ENCODE assay signal across 8 mouse cellular contexts in the genomic region with DNA sequence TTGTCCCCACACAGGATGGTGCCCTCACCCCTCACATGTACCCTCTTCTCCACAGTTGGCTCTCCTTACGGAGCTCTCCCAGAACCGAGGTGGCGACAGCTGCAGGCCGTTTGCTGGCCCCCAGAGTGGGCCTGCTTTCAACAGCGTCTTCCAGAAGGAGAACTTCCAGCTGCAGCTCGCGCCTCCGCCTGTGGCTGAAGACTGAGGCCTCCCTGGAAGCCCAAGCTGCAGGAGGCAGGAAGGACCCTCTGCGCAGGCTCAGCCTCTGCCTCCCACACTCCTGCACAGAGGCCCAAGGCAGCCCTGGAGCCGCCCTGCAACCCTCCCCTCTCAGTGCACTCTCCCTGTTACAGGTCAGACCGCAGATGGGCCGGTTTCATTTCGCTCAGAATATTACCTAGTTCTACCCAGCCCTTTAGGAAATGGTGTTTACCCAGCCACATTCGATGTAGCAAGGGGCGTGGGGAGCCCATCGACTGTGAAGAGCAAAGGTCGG. TPM values are rescaled to one million over a fixed set of nuclear protein-coding genes. Genes with fewer than 3 reads are reported as not detected.
DNase-seq lines count a peak whose midpoint lies in the region; ATAC-seq lines count a peak whose summit lies in the region.

No protein-coding gene starts in this region.

- ATAC-seq in embryonic facial prominence, embryonic 14.5 days (ENCODE audit: low read depth) = peak; percentile 75
- 0 out of 2 replicates have a peak, but pooled peaks have one; percentile 19 for ATAC-seq in heart, embryonic 14.5 days (ENCODE audit: insufficient number of reproducible peaks, insufficient read depth, low FRiP score, low read depth)
- peak; percentile 95 for ATAC-seq in kidney, embryonic 16.5 days (ENCODE audit: low FRiP score, low TSS enrichment)
- ATAC-seq in lung, embryonic 15.5 days (ENCODE audit: borderline replicate concordance, extremely low read depth, low FRiP score, low TSS enrichment) = peak; percentile 76; the same call in 1 of the 2 replicates
- ATAC-seq in monocyte, adult 5-6 weeks (replicated peaks; ENCODE audit: insufficient number of reproducible peaks, low FRiP score, low TSS enrichment, poor library complexity, severe bottlenecking) = no peak

- H3K4me3 ChIP-seq in embryonic facial prominence, embryonic 14.5 days (ENCODE audit: low read depth, low read length) = no peak overlapping the region
- H3K4me3 ChIP-seq in heart, embryonic 14.5 days (ENCODE audit: control insufficient read depth in 1 of 2, insufficient read depth in 1 of 2, low read depth in 1 of 2, low read length in 2 of 2) = no peak overlapping the region
- peak overlapping the region; percentile 16 for H3K4me3 ChIP-seq in kidney, embryonic 16.5 days (ENCODE audit: low read length)
- H3K4me3 ChIP-seq in lung, embryonic 15.5 days = no peak overlapping the region

- H3K27ac ChIP-seq in embryonic facial prominence, embryonic 14.5 days (replicated peaks; ENCODE audit: low read depth, low read length) = peak overlapping the region; percentile 65
- H3K27ac ChIP-seq in heart, embryonic 14.5 days (replicated peaks in 1 of 2; ENCODE audit: control insufficient read depth in 1 of 2, insufficient read depth in 1 of 2, low read depth in 2 of 2, low read length in 2 of 2) = peak overlapping the region in 1 of 2 experiments; percentile 49; a peak in 2 of 4 replicates
- peak overlapping the region; percentile 94 for H3K27ac ChIP-seq in kidney, embryonic 16.5 days (ENCODE audit: low read length)
- peak overlapping the region; percentile 81 for H3K27ac ChIP-seq in lung, embryonic 15.5 days

- peak; percentile 53 to 66 for DNase-seq in cerebellum, postnatal 10 days
- DNase-seq in cerebellum, postnatal 36 days = no peak
- DNase-seq in embryonic facial prominence, embryonic 14.5 days (ENCODE audit: low spot score) = peak; percentile 74
- peak; percentile 59 for DNase-seq in skeletal muscle tissue, adult 2 months (ENCODE audit: low read depth, low spot score)

- peaks cover 10% of the 10 kb centered on the region for H3K4me1 ChIP-seq in embryonic facial prominence, embryonic 14.5 days (ENCODE audit: control insufficient read depth, insufficient read depth, low read length)
- peaks cover 30 to 52% of the 10 kb centered on the region in 2 experiments for H3K4me1 ChIP-seq in heart, embryonic 14.5 days (ENCODE audit: control insufficient read depth in 2 of 2, insufficient read depth in 2 of 2, low read length in 2 of 2)
- H3K4me1 ChIP-seq in kidney, embryonic 16.5 days (ENCODE audit: insufficient read depth, low read length) = peaks cover 21% of the 10 kb centered on the region
- H3K4me1 ChIP-seq in lung, embryonic 15.5 days = peaks cover 34% of the 10 kb centered on the region

- no peaks in the 10 kb centered on the region for H3K9me3 ChIP-seq in embryonic facial prominence, embryonic 14.5 days (ENCODE audit: control insufficient read depth, low read length)
- H3K9me3 ChIP-seq in heart, embryonic 14.5 days (ENCODE audit: control insufficient read depth, low read length) = no peaks in the 10 kb centered on the region
- H3K9me3 ChIP-seq in kidney, embryonic 16.5 days (ENCODE audit: low read length) = no peaks in the 10 kb centered on the region
- H3K9me3 ChIP-seq in lung, embryonic 15.5 days = no peaks in the 10 kb centered on the region

- H3K4me2 ChIP-seq in embryonic facial prominence, embryonic 14.5 days (ENCODE audit: low read depth, low read length) = peak overlapping the region; percentile 16; the same call in 1 of the 2 replicates
- H3K4me2 ChIP-seq in heart, embryonic 14.5 days (ENCODE audit: low read length) = peak overlapping the region; percentile 37
- H3K4me2 ChIP-seq in kidney, embryonic 16.5 days (replicated peaks; ENCODE audit: low read depth, low read length) = peak overlapping the region; percentile 41
- peak overlapping the region; percentile 21; the same call in 1 of the 2 replicates for H3K4me2 ChIP-seq in lung, embryonic 15.5 days

- H3K9ac ChIP-seq in embryonic facial prominence, embryonic 14.5 days (ENCODE audit: low read depth, low read length) = peak overlapping the region; percentile 39
- peak overlapping the region; percentile 54 for H3K9ac ChIP-seq in heart, embryonic 14.5 days (ENCODE audit: low read length)
- peak overlapping the region; percentile 62 for H3K9ac ChIP-seq in kidney, embryonic 16.5 days (replicated peaks; ENCODE audit: low read length)
- H3K9ac ChIP-seq in lung, embryonic 15.5 days = no peak overlapping the region

- H3K36me3 ChIP-seq in embryonic facial prominence, embryonic 14.5 days (ENCODE audit: control insufficient read depth, insufficient read depth, low read length) = peaks cover 13% of the 10 kb centered on the region
- 0 out of 2 replicates have a peak, but pooled peaks cover 3% of the 10 kb centered on the region for H3K36me3 ChIP-seq in heart, embryonic 14.5 days (ENCODE audit: control insufficient read depth, insufficient read depth, low read length)
- H3K36me3 ChIP-seq in kidney, embryonic 16.5 days (ENCODE audit: insufficient read depth, low read length) = no peaks in the 10 kb centered on the region
- 0 out of 2 replicates have a peak, but pooled peaks cover 2% of the 10 kb centered on the region for H3K36me3 ChIP-seq in lung, embryonic 15.5 days

- H3K27me3 ChIP-seq in embryonic facial prominence, embryonic 14.5 days (replicated peaks; ENCODE audit: control insufficient read depth, insufficient read depth, low read length) = no peaks in the 10 kb centered on the region
- no peaks in the 10 kb centered on the region for H3K27me3 ChIP-seq in heart, embryonic 14.5 days (ENCODE audit: control insufficient read depth, insufficient read depth, low read length)
- no peaks in the 10 kb centered on the region for H3K27me3 ChIP-seq in kidney, embryonic 16.5 days (ENCODE audit: insufficient read depth, low read length)
- no peaks in the 10 kb centered on the region for H3K27me3 ChIP-seq in lung, embryonic 15.5 days

- 25% methylated on average over 15 of the region's 17 CpGs for WGBS in embryonic facial prominence, embryonic 14.5 days
- WGBS in heart, embryonic 14.5 days = 36% methylated on average over 17 of the region's 17 CpGs
- WGBS in kidney, embryonic 16.5 days = 14% methylated on average over 17 of the region's 17 CpGs
- 33% methylated on average over 17 of the region's 17 CpGs for WGBS in lung, embryonic 15.5 days

RNA-seq across cellular contexts. Expression of gene 2510009E07Rik, which starts 50.4 kb away (rescaled TPM):
- 22.9 and 23.9 TPM in 2 replicates for polyA plus RNA-seq in embryonic facial prominence, embryonic 14.5 days (2014; fragmentation: Nextera tagmentation; extraction: Ambion mirVana)
- polyA plus RNA-seq in heart, embryonic 14.5 days (2014; fragmentation: Nextera tagmentation; extraction: Ambion mirVana) = 22.9 and 23.2 TPM in 2 replicates
- polyA plus RNA-seq in kidney, embryonic 16.5 days (2015; fragmentation: Nextera tagmentation; extraction: Ambion mirVana) = 15.7 and 16.4 TPM in 2 replicates
- 21.9 and 23.6 TPM in 2 replicates for polyA plus RNA-seq in lung, embryonic 15.5 days (2015; fragmentation: Nextera tagmentation; extraction: Ambion mirVana)
- 0.64 to 1.6 TPM (median 0.95 TPM) in 3 replicates for total RNA-seq in monocyte, adult 5-6 weeks (2017)

Comparison
In these comparisons a context has a peak if more than half of its experiments do, and no peak if none do; other contexts are left out.
1. DNase-seq: peak in cerebellum, postnatal 10 days (2 of 2), embryonic facial prominence, embryonic 14.5 days (single experiment) and skeletal muscle tissue, adult 2 months (single experiment); none in cerebellum, postnatal 36 days (0 of 2).
2. Peak in every context shown above with its lines, with median percentiles within 50 percentile points of each other: H3K4me2 ChIP-seq.